Mouse (Mus musculus): ENCODE measurements around the gene Spata2l.
"Not testable (repeated sequence)": the region's sequence is repeated elsewhere in the genome, so short reads cannot be mapped to it uniquely, and the experiment has no call there.

Gene Spata2l

GRCm38 (mm10) chr8:123245543-123245942 lies 9.5 kb upstream of the Spata2l start:
- no peak for DNase-seq

- DNase-seq: no peak
These were observed 8.3 kb upstream of the Spata2l start for GRCm38 (mm10) chr8:123244382-123244781.

GRCm38 (mm10) chr8:123243053-123243452 lies 7.0 kb upstream of the Spata2l start:
- DNase-seq: no peak

GRCm38 (mm10) chr8:123242107-123242923 lies 6.3 kb upstream of the Spata2l start:
- DNase-seq: no peak

- no peak for DNase-seq
These were observed 3.4 kb upstream of the Spata2l start for GRCm38 (mm10) chr8:123239398-123239797.

GRCm38 (mm10) chr8:123234918-123235519 lies 1.0 kb downstream of the Spata2l start:
- peak; percentile 82 for DNase-seq

GRCm38 (mm10) chr8:123233760-123234159 lies 2.3 kb downstream of the Spata2l start:
- peak; percentile 33 for DNase-seq

GRCm38 (mm10) chr8:123233300-123233699 lies 2.7 kb downstream of the Spata2l start:
- peak; percentile 30 for DNase-seq

GRCm38 (mm10) chr8:123232553-123232952 lies 3.5 kb downstream of the Spata2l start:
- DNase-seq: no peak

- DNase-seq: peak; percentile 31
These were observed 4.3 kb downstream of the Spata2l start for GRCm38 (mm10) chr8:123231742-123232141.

- not testable (repeated sequence) for DNase-seq
These were observed 5.7 kb downstream of the Spata2l start for GRCm38 (mm10) chr8:123230326-123230725.

GRCm38 (mm10) chr8:123228416-123228815 lies 7.6 kb downstream of the Spata2l start:
- DNase-seq: no peak

- DNase-seq: peak; percentile 95
These were observed 11.5 kb downstream of the Spata2l start, which contains the start of gene Cdk10 for GRCm38 (mm10) chr8:123224278-123225266. Cdk10 (plus strand) TSS chr8:123224842.

- DNase-seq: no peak
These were observed 15.1 kb downstream of the Spata2l start for GRCm38 (mm10) chr8:123220917-123221316.

- no peak for DNase-seq
These were observed 20.6 kb downstream of the Spata2l start for GRCm38 (mm10) chr8:123215430-123215829.

GRCm38 (mm10) chr8:123213118-123213772 lies 22.8 kb downstream of the Spata2l start:
- DNase-seq: no peak

GRCm38 (mm10) chr8:123212321-123213117 lies 23.5 kb downstream of the Spata2l start, which contains the start of the genes Chmp1a and Spata33:
Chmp1a (minus strand) TSS chr8:123212763.
Spata33 (plus strand) TSS chr8:123212832.
- DNase-seq: peak; percentile 89

- no peak for DNase-seq
These were observed 24.2 kb downstream of the Spata2l start for GRCm38 (mm10) chr8:123211876-123212275.

- DNase-seq: no peak
These were observed 32.5 kb downstream of the Spata2l start for GRCm38 (mm10) chr8:123203571-123203970.

- DNase-seq: peak; percentile 69
These were observed 33.7 kb downstream of the Spata2l start for GRCm38 (mm10) chr8:123202288-123202687.

GRCm38 (mm10) chr8:123199864-123200263 lies 36.2 kb downstream of the Spata2l start:
- DNase-seq: no peak
